Mouse (Mus musculus) midbrain, embryonic 16.5 days (tissue): ENCODE data around the gene Prpf6. TPM values are rescaled to one million over a fixed set of nuclear protein-coding genes. Genes with fewer than 3 reads are reported as not detected.
A peak's percentile ranks its signal among the peaks of the same experiment; 100 is the strongest.

Experiments
- ATAC-seq: fragments of 200-750 bp; cut with Nextera tagmentation; 2 replicates; pipeline ENCODE4 v1.8.0; 2017; ENCODE audit warnings: moderate TSS enrichment
- H3K27ac ChIP-seq: fragments of 300-500 bp; sonication (generic); 2 replicates; pipeline ENCODE4 v1.5.1; 2014; ENCODE audit warnings: mild to moderate bottlenecking, low read length, mixed read lengths
- H3K27me3 ChIP-seq: fragments of 300-500 bp; sonication (generic); 2 replicates; pipeline ENCODE4 v1.6.1; 2014; ENCODE audit warnings: low read depth, low read length, mixed read lengths; ENCODE audit not compliant: control insufficient read depth, insufficient read depth
- H3K36me3 ChIP-seq: fragments of 300-500 bp; sonication (generic); 2 replicates; pipeline ENCODE4 v1.6.1; 2014; ENCODE audit warnings: mild to moderate bottlenecking, low read length, moderate library complexity, mixed read lengths; ENCODE audit not compliant: control insufficient read depth, insufficient read depth
- H3K4me1 ChIP-seq: fragments of 300-500 bp; sonication (generic); 2 replicates; pipeline ENCODE4 v1.6.1; 2014; ENCODE audit warnings: mild to moderate bottlenecking, low read length, mixed read lengths; ENCODE audit not compliant: control insufficient read depth, insufficient read depth
- H3K4me2 ChIP-seq: fragments of 300-500 bp; sonication (generic); 2 replicates; pipeline ENCODE4 v1.6.1; 2014; ENCODE audit warnings: mild to moderate bottlenecking, low read length, mixed read lengths
- H3K4me3 ChIP-seq: fragments of 300-500 bp; sonication (generic); 2 replicates; pipeline ENCODE4 v1.5.1; 2014; ENCODE audit warnings: low read depth, mild to moderate bottlenecking, low read length, moderate library complexity, mixed read lengths
- H3K9ac ChIP-seq: fragments of 300-500 bp; sonication (generic); 2 replicates; pipeline ENCODE4 v1.6.1; 2014; ENCODE audit warnings: low read depth, low read length, mixed read lengths
- H3K9me3 ChIP-seq: fragments of 300-500 bp; sonication (generic); replicated peaks from 2 replicates; pipeline ENCODE4 v1.6.1; 2014; ENCODE audit warnings: mild to moderate bottlenecking, low read length, mixed read lengths; ENCODE audit not compliant: control insufficient read depth, poor library complexity, severe bottlenecking
- WGBS: fragments of 180-500 bp; shearing (Covaris S2); extraction: QIAGEN DNeasy Blood & Tissue Kit; methylation state at CpG from one replicate; pipeline ENCODE4 v1.1.7; 2014; 5-methylcytosine and 5-hydroxymethylcytosine counted together
- polyA plus RNA-seq: library from polyadenylated mRNA; unstranded; fragments of >200 nt; fragmentation: Nextera tagmentation; extraction: Ambion mirVana; gene quantifications from 2 replicates; pipeline ENCODE4 v1.2.1, GENCODE M21; 2015

Gene Prpf6
- 59.7 and 64.6 TPM in 2 replicates for polyA plus RNA-seq

- H3K27me3 ChIP-seq, result no peaks in the 10 kb centered on the region
- peak within 1 kb of the TSS; percentile 98 for H3K9ac ChIP-seq
- 0 out of 2 replicates have a peak, but pooled peaks have one; percentile 17 for ATAC-seq
- peaks cover 19% of the 10 kb centered on the region for H3K4me1 ChIP-seq
- peak within 1 kb of the TSS; percentile 95 for H3K27ac ChIP-seq
- no peaks in the 10 kb centered on the region for H3K9me3 ChIP-seq
- WGBS, result 11% methylated on average over 5 of the region's 5 CpGs
- peaks cover 28% of the 10 kb centered on the region for H3K36me3 ChIP-seq
- peak within 1 kb of the TSS; percentile 97 for H3K4me3 ChIP-seq
- H3K4me2 ChIP-seq, result peak within 1 kb of the TSS; percentile 81
Observed at GRCm38 (mm10) chr2:181591528-181592085, at the start of gene Prpf6. Prpf6 (plus strand) TSS chr2:181591868.

- Histone ChIP-seq H3K4me3 (no peak overlapping the region), H3K36me3 (peaks cover 36% of the 10 kb centered on the region), H3K4me1 (no peaks in the 10 kb centered on the region), H3K4me2 (no peak overlapping the region), H3K27ac (no peak overlapping the region), H3K9ac (no peak overlapping the region), H3K9me3 (no peaks in the 10 kb centered on the region), H3K27me3 (no peaks in the 10 kb centered on the region)
- no peak for ATAC-seq
- 98% methylated on average over 7 of the region's 7 CpGs for WGBS
Observed at GRCm38 (mm10) chr2:181546142-181546541, 45.5 kb upstream of the Prpf6 start.

- H3K4me1 ChIP-seq, result no peaks in the 10 kb centered on the region
- ATAC-seq, result no peak
- H3K4me2 ChIP-seq, result no peak overlapping the region
Observed at GRCm38 (mm10) chr2:181548227-181548626, 43.4 kb upstream of the Prpf6 start.

GRCm38 (mm10) chr2:181548682-181549081 lies 43.0 kb upstream of the Prpf6 start:
- Histone ChIP-seq H3K27me3 (no peaks in the 10 kb centered on the region), H3K4me3 (no peak overlapping the region), H3K27ac (no peak overlapping the region), H3K9ac (no peak overlapping the region), H3K4me1 (no peaks in the 10 kb centered on the region), H3K4me2 (no peak overlapping the region), H3K9me3 (no peaks in the 10 kb centered on the region), H3K36me3 (peaks cover 43% of the 10 kb centered on the region)
- ATAC-seq, result no peak
- WGBS, result 90% methylated on average over 5 of the region's 5 CpGs

More at GRCm38 (mm10) chr2:181548227-181548626, 43.4 kb upstream of the Prpf6 start:
- Histone ChIP-seq H3K36me3 (peaks cover 43% of the 10 kb centered on the region), H3K9ac (no peak overlapping the region), H3K9me3 (no peaks in the 10 kb centered on the region), H3K4me3 (no peak overlapping the region), H3K27ac (no peak overlapping the region), H3K27me3 (no peaks in the 10 kb centered on the region)
- whole genome bisulfite sequencing, result 74% methylated on average over 1 of the region's 1 CpGs

GRCm38 (mm10) chr2:181550233-181550632 lies 41.4 kb upstream of the Prpf6 start:
- H3K9ac ChIP-seq, result no peak overlapping the region
- no peaks in the 10 kb centered on the region for H3K4me1 ChIP-seq
- no peaks in the 10 kb centered on the region for H3K27me3 ChIP-seq
- no peak overlapping the region for H3K4me3 ChIP-seq
- WGBS, result 98% methylated on average over 2 of the region's 2 CpGs
- H3K9me3 ChIP-seq, result no peaks in the 10 kb centered on the region
- peaks cover 45% of the 10 kb centered on the region for H3K36me3 ChIP-seq
- no peak for ATAC-seq
- H3K4me2 ChIP-seq, result no peak overlapping the region
- no peak overlapping the region for H3K27ac ChIP-seq

- Histone ChIP-seq H3K4me3 (no peak overlapping the region), H3K9ac (no peak overlapping the region), H3K4me1 (no peaks in the 10 kb centered on the region), H3K4me2 (no peak overlapping the region), H3K27ac (no peak overlapping the region), H3K9me3 (no peaks in the 10 kb centered on the region), H3K27me3 (no peaks in the 10 kb centered on the region), H3K36me3 (peaks cover 31% of the 10 kb centered on the region)
- no peak for ATAC-seq
Observed at GRCm38 (mm10) chr2:181553772-181554171, 37.9 kb upstream of the Prpf6 start.

GRCm38 (mm10) chr2:181567338-181567737 lies 24.3 kb upstream of the Prpf6 start:
- Histone ChIP-seq H3K4me2 (no peak overlapping the region), H3K36me3 (peaks cover 2% of the 10 kb centered on the region; the same call in 1 of the 2 replicates), H3K27me3 (no peaks in the 10 kb centered on the region), H3K9me3 (0 out of 2 replicates have a peak, but pooled peaks cover 4% of the 10 kb centered on the region), H3K27ac (no peak overlapping the region), H3K4me1 (no peaks in the 10 kb centered on the region), H3K4me3 (no peak overlapping the region), H3K9ac (no peak overlapping the region)
- WGBS, result 90% methylated on average over 3 of the region's 3 CpGs
- ATAC-seq, result no peak

GRCm38 (mm10) chr2:181568272-181569008 lies 23.2 kb upstream of the Prpf6 start:
- Histone ChIP-seq H3K9ac (no peak overlapping the region), H3K27me3 (no peaks in the 10 kb centered on the region), H3K9me3 (0 out of 2 replicates have a peak, but pooled peaks cover 4% of the 10 kb centered on the region), H3K4me3 (no peak overlapping the region), H3K4me1 (no peaks in the 10 kb centered on the region), H3K27ac (no peak overlapping the region), H3K4me2 (no peak overlapping the region), H3K36me3 (peaks cover 3% of the 10 kb centered on the region; the same call in 1 of the 2 replicates)
- WGBS, result 83% methylated on average over 7 of the region's 7 CpGs
- no peak for ATAC-seq

GRCm38 (mm10) chr2:181569856-181570255 lies 21.8 kb upstream of the Prpf6 start:
- H3K36me3 ChIP-seq, result peaks cover 6% of the 10 kb centered on the region
- H3K4me2 ChIP-seq, result no peak overlapping the region
- no peaks in the 10 kb centered on the region for H3K4me1 ChIP-seq
- WGBS, result 94% methylated on average over 10 of the region's 10 CpGs
- H3K4me3 ChIP-seq, result no peak overlapping the region
- H3K27ac ChIP-seq, result no peak overlapping the region
- no peak overlapping the region for H3K9ac ChIP-seq
- no peak for ATAC-seq
- H3K27me3 ChIP-seq, result no peaks in the 10 kb centered on the region
- H3K9me3 ChIP-seq, result 0 out of 2 replicates have a peak, but pooled peaks cover 4% of the 10 kb centered on the region
